Mouse (Mus musculus) neural tube, embryonic 14.5 days (tissue): ENCODE data around the gene Pus1. TPM values are rescaled to one million over a fixed set of nuclear protein-coding genes. Genes with fewer than 3 reads are reported as not detected.

ENCODE experiments used
- ATAC-seq: fragments of 200-750 bp; cut with Nextera tagmentation; 2 replicates; pipeline ENCODE4 v1.8.0; 2017; ENCODE audit warnings: low read depth, mild to moderate bottlenecking, moderate TSS enrichment, moderate library complexity
- H3K27ac ChIP-seq: fragments of 300-500 bp; sonication (generic); 2 replicates; pipeline ENCODE4 v1.5.1; 2014; ENCODE audit warnings: low read depth, mild to moderate bottlenecking, control low read depth, low read length, moderate library complexity, mixed read lengths
- H3K27me3 ChIP-seq: fragments of 300-500 bp; sonication (generic); 2 replicates; pipeline ENCODE4 v1.6.1; 2014; ENCODE audit warnings: low read length; ENCODE audit not compliant: control insufficient read depth, insufficient read depth
- H3K36me3 ChIP-seq: fragments of 300-500 bp; sonication (generic); 2 replicates; pipeline ENCODE4 v1.6.1; 2014; ENCODE audit warnings: low read length, mixed read lengths; ENCODE audit not compliant: control insufficient read depth, insufficient read depth
- H3K4me1 ChIP-seq: fragments of 300-500 bp; sonication (generic); 2 replicates; pipeline ENCODE4 v1.6.1; 2014; ENCODE audit warnings: low read length; ENCODE audit not compliant: control insufficient read depth, insufficient read depth
- H3K4me2 ChIP-seq: fragments of 300-500 bp; sonication (generic); 2 replicates; pipeline ENCODE4 v1.6.1; 2014; ENCODE audit warnings: mild to moderate bottlenecking, low read depth, low read length, control low read depth
- H3K4me3 ChIP-seq: fragments of 300-500 bp; sonication (generic); 2 replicates; pipeline ENCODE4 v1.5.1; 2014; ENCODE audit warnings: low read depth, low read length, control low read depth, mixed read lengths
- H3K9ac ChIP-seq: fragments of 300-500 bp; sonication (generic); replicated peaks from 2 replicates; pipeline ENCODE4 v1.6.1; 2014; ENCODE audit warnings: low read depth, mild to moderate bottlenecking, control low read depth, low read length, mixed read lengths
- H3K9me3 ChIP-seq: fragments of 300-500 bp; sonication (generic); 2 replicates; pipeline ENCODE4 v1.6.1; 2016; ENCODE audit warnings: low read length; ENCODE audit not compliant: control insufficient read depth
- whole genome bisulfite sequencing: fragments of 180-500 bp; shearing (Covaris S2); extraction: QIAGEN DNeasy Blood & Tissue Kit; methylation state at CpG from one replicate; pipeline ENCODE4 v1.1.7; 2014; 5-methylcytosine and 5-hydroxymethylcytosine counted together
- polyA plus RNA-seq: library from polyadenylated mRNA; unstranded; fragments of >200 nt; fragmentation: Nextera tagmentation; extraction: Ambion mirVana; gene quantifications from 2 replicates; pipeline ENCODE4 v1.2.1, GENCODE M21; 2014

Pus1 gene
- polyA plus RNA-seq, 1 experiment from 2014 or later: 12.1 TPM

GRCm38 (mm10) chr5:110733231-110733823, 47.1 kb downstream of the Pus1 start:
- peaks cover 38% of the 10 kb centered on the region for H3K36me3 ChIP-seq
- no peak overlapping the region for H3K4me3 ChIP-seq
- H3K27me3 ChIP-seq: no peaks in the 10 kb centered on the region
- H3K9ac ChIP-seq: no peak overlapping the region
- WGBS: 96% methylated on average over 4 of the region's 4 CpGs
- no peak for ATAC-seq
- no peaks in the 10 kb centered on the region for H3K4me1 ChIP-seq
- no peak overlapping the region for H3K4me2 ChIP-seq
- H3K9me3 ChIP-seq: no peaks in the 10 kb centered on the region
- no peak overlapping the region for H3K27ac ChIP-seq

- no peaks in the 10 kb centered on the region for H3K4me1 ChIP-seq
- no peak for ATAC-seq
- no peak overlapping the region for H3K9ac ChIP-seq
- no peak overlapping the region for H3K4me3 ChIP-seq
- no peaks in the 10 kb centered on the region for H3K27me3 ChIP-seq
- 95% methylated on average over 2 of the region's 2 CpGs for WGBS
- H3K36me3 ChIP-seq: peaks cover 46% of the 10 kb centered on the region
- H3K9me3 ChIP-seq: no peaks in the 10 kb centered on the region
- H3K4me2 ChIP-seq: no peak overlapping the region
- H3K27ac ChIP-seq: no peak overlapping the region
Observed at GRCm38 (mm10) chr5:110731227-110731626, 49.2 kb downstream of the Pus1 start.

DNA sequence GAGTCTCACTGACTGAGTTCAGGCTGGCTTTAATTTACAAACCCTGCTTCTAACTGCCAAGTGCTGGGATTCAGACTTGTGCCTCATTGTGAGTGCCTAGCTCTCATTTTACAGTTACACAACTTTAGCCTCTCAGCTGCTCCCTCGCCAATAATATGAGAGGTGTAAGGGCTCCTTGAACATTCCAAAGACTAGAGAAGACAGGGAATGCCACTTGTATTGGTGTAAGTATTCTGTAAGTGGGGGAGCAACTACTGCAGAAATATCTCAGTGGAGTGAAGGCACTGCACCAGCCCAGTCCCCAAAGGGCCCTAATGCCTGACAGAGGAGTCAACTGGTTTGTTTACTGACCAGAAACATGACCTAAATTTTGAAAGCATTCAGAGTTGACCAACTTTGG, 52.6 kb downstream of the Pus1 start:
- H3K9me3 ChIP-seq: no peaks in the 10 kb centered on the region
- WGBS: 93% methylated on average over 1 of the region's 1 CpGs
- no peaks in the 10 kb centered on the region for H3K27me3 ChIP-seq
- no peaks in the 10 kb centered on the region for H3K4me1 ChIP-seq
- H3K27ac ChIP-seq: no peak overlapping the region
- peaks cover 57% of the 10 kb centered on the region for H3K36me3 ChIP-seq
- ATAC-seq: no peak
- no peak overlapping the region for H3K4me2 ChIP-seq
- no peak overlapping the region for H3K4me3 ChIP-seq
- no peak overlapping the region for H3K9ac ChIP-seq

Other genes starting within 250 kb of the Pus1 start
- 25.1 and 26.0 TPM in 2 replicates for gene Galnt9, start 236.3 kb downstream of the Pus1 start, polyA plus RNA-seq
- 35.1 and 38.7 TPM in 2 replicates for gene Noc4l, start 127.2 kb downstream of the Pus1 start, polyA plus RNA-seq
- 15.0 and 16.4 TPM in 2 replicates for gene Ddx51, start 127.2 kb downstream of the Pus1 start, polyA plus RNA-seq
- 46.2 and 50.4 TPM in 2 replicates for gene Ep400, start 9.9 kb downstream of the Pus1 start, polyA plus RNA-seq
- 52.6 and 55.7 TPM in 2 replicates for gene Ulk1, start 29.4 kb upstream of the Pus1 start, polyA plus RNA-seq
- gene Hscb, start 59.1 kb upstream of the Pus1 start, polyA plus RNA-seq: 7.9 and 9.2 TPM in 2 replicates
- 3.6 and 4.3 TPM in 2 replicates for gene Chek2, start 59.3 kb upstream of the Pus1 start, polyA plus RNA-seq
- gene Ttc28, start 99.1 kb upstream of the Pus1 start, polyA plus RNA-seq: 33.5 and 37.6 TPM in 2 replicates